Mouse (Mus musculus) hindbrain, embryonic 14.5 days (tissue): ENCODE results near the gene Cdc42ep3. TPM values are rescaled to one million over a fixed set of nuclear protein-coding genes. Genes with fewer than 3 reads are reported as not detected.

ENCODE experiments used
- ATAC-seq: fragments of 200-750 bp; cut with Nextera tagmentation; 2 replicates; pipeline ENCODE4 v1.8.0; 2017; ENCODE audit warnings: moderate number of reproducible peaks, mild to moderate bottlenecking, moderate TSS enrichment, moderate library complexity; ENCODE audit not compliant: low FRiP score
- DNase-seq: peaks from one replicate; pipeline ENCODE4 v3.0.0-alpha.2; 2015; ENCODE audit warnings: low spot score
- H3K27ac ChIP-seq: fragments of 300-500 bp; sonication (generic); 2 replicates; pipeline ENCODE4 v1.5.1; 2014; ENCODE audit warnings: mild to moderate bottlenecking, moderate library complexity
- H3K27me3 ChIP-seq: fragments of 300-500 bp; sonication (generic); 2 replicates; pipeline ENCODE4 v1.6.1; 2014; ENCODE audit warnings: mild to moderate bottlenecking, low read length, mixed read lengths; ENCODE audit not compliant: control insufficient read depth, insufficient read depth
- H3K36me3 ChIP-seq: fragments of 300-500 bp; sonication (generic); replicated peaks from 2 replicates; pipeline ENCODE4 v1.6.1; 2014; ENCODE audit not compliant: control insufficient read depth, insufficient read depth
- H3K4me1 ChIP-seq: fragments of 300-500 bp; sonication (generic); replicated peaks from 2 replicates; pipeline ENCODE4 v1.6.1; 2014; ENCODE audit warnings: antibody characterized with exemption, low read length, mixed read lengths; ENCODE audit not compliant: control insufficient read depth, insufficient read depth
- H3K4me2 ChIP-seq: fragments of 300-500 bp; sonication (generic); replicated peaks from 2 replicates; pipeline ENCODE4 v1.6.1; 2014; ENCODE audit warnings: mild to moderate bottlenecking, moderate library complexity
- H3K4me3 ChIP-seq: fragments of 300-500 bp; sonication (generic); replicated peaks from 2 replicates; pipeline ENCODE4 v1.5.1; 2014; ENCODE audit warnings: mild to moderate bottlenecking, low read length
- H3K9ac ChIP-seq: fragments of 300-500 bp; sonication (generic); 2 replicates; pipeline ENCODE4 v1.6.1; 2014
- H3K9me3 ChIP-seq: fragments of 300-500 bp; sonication (generic); 2 replicates; pipeline ENCODE4 v1.6.1; 2016; ENCODE audit warnings: low read length; ENCODE audit not compliant: control insufficient read depth
- WGBS: fragments of 180-500 bp; shearing (Covaris S2); extraction: QIAGEN DNeasy Blood & Tissue Kit; methylation state at CpG from one replicate; pipeline ENCODE4 v1.1.7; 2014; 5-methylcytosine and 5-hydroxymethylcytosine counted together
- polyA plus RNA-seq: library from polyadenylated mRNA; unstranded; fragments of >200 nt; fragmentation: Nextera tagmentation; extraction: Ambion mirVana; gene quantifications from 2 replicates; pipeline ENCODE4 v1.2.1, GENCODE M21; 2014

Gene Cdc42ep3
- polyA plus RNA-seq, 1 experiment from 2014 or later, result 50.5 TPM

DNA sequence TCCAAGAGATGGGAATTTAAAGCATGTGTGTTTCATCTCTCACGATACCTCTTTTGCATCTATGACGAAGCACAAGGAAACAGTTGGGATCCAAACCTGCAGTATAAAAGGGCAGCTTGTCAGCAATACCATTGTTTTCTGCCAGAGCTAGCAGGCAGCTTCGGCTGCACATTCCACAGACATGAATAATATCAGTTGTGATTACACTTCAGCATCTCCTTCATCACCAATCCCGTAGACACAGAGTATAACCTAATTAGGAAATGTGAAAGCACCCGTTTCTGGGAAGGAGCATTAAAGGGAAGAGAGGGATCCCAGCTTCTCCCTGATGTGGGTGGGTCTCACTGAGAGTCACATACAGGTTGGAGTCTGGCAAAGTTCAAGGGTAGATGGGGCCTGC, 18.1 kb upstream of the Cdc42ep3 start:
- 81% methylated on average over 5 of the region's 5 CpGs for WGBS
- Histone ChIP-seq H3K4me3 (no peak overlapping the region), H3K9ac (no peak overlapping the region), H3K27me3 (no peaks in the 10 kb centered on the region), H3K27ac (no peak overlapping the region), H3K36me3 (no peaks in the 10 kb centered on the region), H3K9me3 (no peaks in the 10 kb centered on the region), H3K4me1 (no peaks in the 10 kb centered on the region), H3K4me2 (no peak overlapping the region)
- ATAC-seq (no peak), DNase-seq (no peak)

DNA sequence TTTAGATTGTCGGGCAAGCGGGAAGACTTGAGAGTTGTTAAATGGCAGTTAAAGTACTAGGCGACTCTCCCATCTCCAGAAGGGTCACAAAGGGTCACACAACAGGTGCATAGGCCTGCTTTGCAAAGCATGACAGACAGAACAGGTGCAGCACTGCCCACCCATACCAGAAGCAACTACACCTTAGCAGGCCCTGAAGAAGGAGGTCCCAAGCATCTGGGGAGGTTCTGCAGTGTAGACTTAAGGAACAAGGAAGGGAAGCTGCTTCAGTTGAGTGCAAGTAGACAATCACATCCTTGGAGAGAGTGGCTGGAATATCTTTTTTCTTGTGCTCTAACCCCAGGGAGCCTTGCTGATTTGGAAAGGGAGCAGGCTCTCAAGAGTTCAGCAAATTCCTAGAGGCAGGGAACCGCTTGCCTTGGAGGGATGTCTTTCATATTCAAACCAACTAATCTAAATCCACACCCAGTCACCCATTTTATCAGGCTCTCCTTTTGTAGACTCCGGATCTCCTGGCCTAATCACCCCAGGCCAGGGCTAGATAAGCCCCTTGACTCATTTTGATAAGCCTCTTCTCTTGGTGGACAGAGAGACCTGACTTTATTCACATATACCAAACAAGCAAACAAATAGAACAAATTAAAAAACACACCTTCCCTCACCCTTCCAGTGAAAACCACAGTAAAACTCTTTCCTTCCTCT, 10.0 kb upstream of the Cdc42ep3 start:
- H3K36me3 ChIP-seq, result no peaks in the 10 kb centered on the region
- DNase-seq (no peak), ATAC-seq (no peak)
- no peak overlapping the region for H3K4me3 ChIP-seq
- H3K9me3 ChIP-seq, result no peaks in the 10 kb centered on the region
- H3K9ac ChIP-seq, result no peak overlapping the region
- H3K27ac ChIP-seq, result no peak overlapping the region
- 44% methylated on average over 5 of the region's 5 CpGs for WGBS
- no peaks in the 10 kb centered on the region for H3K27me3 ChIP-seq
- H3K4me1 ChIP-seq, result no peaks in the 10 kb centered on the region
- H3K4me2 ChIP-seq, result no peak overlapping the region

DNA sequence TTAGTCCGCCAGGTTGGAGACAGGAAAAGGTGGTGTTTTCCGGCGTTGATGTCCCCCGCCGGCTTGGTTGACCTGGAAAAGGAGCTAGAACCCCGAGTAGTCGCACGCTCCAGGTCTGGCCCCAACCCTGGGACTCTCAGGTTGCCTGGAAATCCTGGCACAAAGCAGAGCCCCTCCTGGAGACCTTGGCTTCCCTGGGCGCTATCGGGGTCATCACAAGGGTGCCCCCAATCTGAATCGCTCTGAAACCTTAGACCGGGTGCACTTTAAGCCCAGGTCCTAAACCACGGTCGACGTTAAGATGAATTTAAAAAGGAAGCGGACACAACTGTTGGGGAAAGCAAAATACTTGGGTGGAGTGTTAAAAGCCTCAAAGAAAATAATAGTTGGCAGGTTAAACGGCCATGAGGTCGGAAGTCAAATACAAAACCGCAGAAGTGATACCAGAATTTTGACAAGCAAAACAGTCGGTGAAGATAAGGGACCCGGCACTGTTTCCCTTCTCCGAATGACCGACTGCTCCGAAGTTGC, 1.2 kb upstream of the Cdc42ep3 start:
- Histone ChIP-seq H3K4me1 (peaks cover 17% of the 10 kb centered on the region), H3K9me3 (no peaks in the 10 kb centered on the region), H3K9ac (peak overlapping the region; percentile 93), H3K4me2 (peak overlapping the region; percentile 78), H3K4me3 (peak overlapping the region; percentile 90), H3K27me3 (no peaks in the 10 kb centered on the region), H3K27ac (peak overlapping the region; percentile 94), H3K36me3 (no peaks in the 10 kb centered on the region)
- DNase-seq (peak; percentile 35), ATAC-seq (peak; percentile 45)
- WGBS, result 11% methylated on average over 24 of the region's 24 CpGs

DNA sequence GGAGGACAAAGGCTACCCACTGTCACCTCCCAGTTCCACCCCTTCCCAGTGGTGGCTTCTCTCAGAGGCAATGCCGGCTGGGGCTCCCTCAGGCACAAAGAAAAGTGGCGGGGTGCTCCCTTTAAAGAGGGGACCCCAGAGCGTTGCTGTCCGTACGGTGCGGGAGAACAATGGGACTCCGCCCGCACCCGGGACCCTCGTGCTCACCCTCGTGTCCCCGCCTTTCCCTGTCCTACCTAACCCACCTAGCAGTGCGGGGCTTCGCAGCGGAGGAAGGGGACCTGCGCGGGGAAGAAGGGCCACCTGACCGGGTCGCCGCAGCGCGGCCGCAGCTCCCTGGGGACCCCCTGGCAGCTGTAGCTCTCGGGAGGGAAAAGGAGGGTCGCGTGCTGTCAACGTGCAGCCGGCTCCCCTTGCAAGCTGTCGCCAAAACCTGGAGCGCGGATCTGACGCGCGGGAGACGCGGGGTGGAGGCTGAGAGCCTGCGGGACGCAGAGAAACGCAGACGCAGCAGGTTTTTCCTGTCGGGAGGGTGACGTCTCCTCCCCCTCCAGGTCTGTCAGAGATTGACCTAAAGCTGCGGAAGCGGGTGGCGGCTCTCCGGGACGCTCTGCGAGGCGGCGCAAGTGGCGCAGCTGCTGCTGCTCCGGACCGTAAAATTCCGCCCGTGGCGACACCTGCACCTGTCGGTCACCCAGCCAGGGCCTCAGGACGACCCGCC, 540 bp upstream of the Cdc42ep3 start:
- no peaks in the 10 kb centered on the region for H3K27me3 ChIP-seq
- no peaks in the 10 kb centered on the region for H3K9me3 ChIP-seq
- no peaks in the 10 kb centered on the region for H3K36me3 ChIP-seq
- peak overlapping the region; percentile 78 for H3K4me2 ChIP-seq
- ATAC-seq, result peak; percentile 83
- DNase-seq, result peak; percentile 82
- peak overlapping the region; percentile 94 for H3K27ac ChIP-seq
- H3K4me1 ChIP-seq, result peaks cover 17% of the 10 kb centered on the region
- H3K9ac ChIP-seq, result peak overlapping the region; percentile 93
- peak overlapping the region; percentile 90 for H3K4me3 ChIP-seq
- WGBS, result under 1% methylated on average over 59 of the region's 59 CpGs

DNA sequence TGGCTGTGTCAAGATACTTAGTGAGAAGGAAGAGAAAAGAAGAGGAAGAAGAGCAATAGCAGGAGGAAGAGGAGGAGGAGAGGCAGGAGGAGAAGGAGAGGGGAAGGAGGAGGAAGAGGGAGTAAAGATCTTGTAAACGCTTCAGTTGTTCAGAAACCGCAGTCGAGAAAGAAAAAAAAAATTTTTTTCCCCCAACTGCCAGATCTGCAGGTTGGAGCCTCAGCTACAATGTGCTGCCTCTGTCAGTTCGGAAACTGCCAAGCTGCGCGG, 782 bp downstream of the Cdc42ep3 start:
- Histone ChIP-seq H3K36me3 (peaks cover 1% of the 10 kb centered on the region; the same call in 1 of the 2 replicates), H3K4me1 (peaks cover 17% of the 10 kb centered on the region), H3K9me3 (no peaks in the 10 kb centered on the region), H3K9ac (peak overlapping the region; percentile 93), H3K27me3 (no peaks in the 10 kb centered on the region), H3K27ac (peak overlapping the region; percentile 94), H3K4me3 (peak overlapping the region; percentile 90), H3K4me2 (peak overlapping the region; percentile 78)
- WGBS, result 0% methylated on average over 6 of the region's 6 CpGs
- ATAC-seq, result no peak
- no peak for DNase-seq

DNA sequence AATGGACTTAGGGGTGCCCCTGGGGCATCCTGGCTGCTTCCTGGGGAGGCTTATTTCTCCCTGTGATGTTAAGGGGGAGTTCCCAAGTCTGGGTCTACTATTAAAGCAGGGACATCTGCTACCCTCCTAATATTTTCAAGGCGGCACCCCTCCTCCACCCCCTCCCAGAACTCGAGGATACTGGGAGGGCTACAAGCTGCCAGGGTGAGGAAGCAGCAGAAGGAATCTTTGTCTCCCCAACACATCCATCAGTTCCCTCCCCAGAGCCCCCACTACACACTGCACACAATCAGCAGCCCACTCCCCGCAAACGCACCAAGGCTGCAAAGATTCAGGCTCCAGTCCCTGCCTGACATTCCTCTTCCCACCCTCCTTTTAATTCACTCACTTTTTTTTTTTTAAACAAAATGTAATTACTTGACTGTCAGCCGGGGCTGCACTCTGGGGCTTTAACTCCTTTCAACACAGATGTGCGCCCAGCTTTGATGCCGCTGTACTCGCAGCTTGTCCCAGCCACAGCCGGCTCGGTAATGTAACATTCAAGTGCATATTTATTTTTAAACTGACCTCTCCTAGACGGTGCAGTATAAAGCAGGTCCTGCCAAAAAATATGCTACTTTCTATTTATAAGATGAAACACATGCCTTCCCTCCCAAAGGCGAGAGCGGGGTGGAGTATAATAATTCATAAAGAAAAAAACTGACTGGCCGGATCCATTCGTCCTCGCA, 1.3 kb downstream of the Cdc42ep3 start:
- peak; percentile 48 for DNase-seq
- WGBS, result 2% methylated on average over 16 of the region's 16 CpGs
- Histone ChIP-seq H3K4me3 (peak overlapping the region; percentile 90), H3K27ac (peak overlapping the region; percentile 94), H3K4me1 (peaks cover 17% of the 10 kb centered on the region), H3K27me3 (no peaks in the 10 kb centered on the region), H3K9ac (peak overlapping the region; percentile 93), H3K4me2 (peak overlapping the region; percentile 78), H3K9me3 (no peaks in the 10 kb centered on the region), H3K36me3 (peaks cover 6% of the 10 kb centered on the region; the same call in 1 of the 2 replicates)
- no peak for ATAC-seq

DNA sequence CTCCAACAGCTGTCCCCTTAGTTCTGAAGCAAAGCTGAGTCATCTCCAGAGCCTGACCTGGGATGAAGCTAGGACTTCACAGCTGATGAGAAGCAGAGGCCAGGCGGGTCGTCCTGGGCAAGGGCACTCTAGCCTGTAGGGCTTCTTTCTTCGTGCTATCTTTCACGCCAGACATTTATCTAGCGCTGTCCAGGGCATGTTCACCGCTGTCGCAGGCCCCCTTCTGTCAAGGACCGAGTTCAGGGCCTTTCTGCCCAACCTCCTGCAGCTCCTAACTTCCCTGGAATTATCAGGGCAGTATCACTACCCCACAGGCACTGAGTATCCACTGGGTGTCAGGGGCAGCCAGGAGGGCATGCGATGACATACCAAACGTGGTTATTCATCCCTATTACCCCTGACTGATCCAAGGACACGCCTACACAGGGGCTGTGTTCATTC, 4.1 kb downstream of the Cdc42ep3 start:
- ATAC-seq (no peak), DNase-seq (no peak)
- H3K9me3 ChIP-seq, result no peaks in the 10 kb centered on the region
- peaks cover 17% of the 10 kb centered on the region for H3K4me1 ChIP-seq
- 0 out of 2 replicates have a peak overlapping the region, but pooled peaks have one; percentile 5 for H3K4me2 ChIP-seq
- H3K36me3 ChIP-seq, result peaks cover 7% of the 10 kb centered on the region; the same call in 1 of the 2 replicates
- no peak overlapping the region for H3K9ac ChIP-seq
- no peaks in the 10 kb centered on the region for H3K27me3 ChIP-seq
- WGBS, result 78% methylated on average over 11 of the region's 11 CpGs
- no peak overlapping the region for H3K4me3 ChIP-seq
- H3K27ac ChIP-seq, result no peak overlapping the region

DNA sequence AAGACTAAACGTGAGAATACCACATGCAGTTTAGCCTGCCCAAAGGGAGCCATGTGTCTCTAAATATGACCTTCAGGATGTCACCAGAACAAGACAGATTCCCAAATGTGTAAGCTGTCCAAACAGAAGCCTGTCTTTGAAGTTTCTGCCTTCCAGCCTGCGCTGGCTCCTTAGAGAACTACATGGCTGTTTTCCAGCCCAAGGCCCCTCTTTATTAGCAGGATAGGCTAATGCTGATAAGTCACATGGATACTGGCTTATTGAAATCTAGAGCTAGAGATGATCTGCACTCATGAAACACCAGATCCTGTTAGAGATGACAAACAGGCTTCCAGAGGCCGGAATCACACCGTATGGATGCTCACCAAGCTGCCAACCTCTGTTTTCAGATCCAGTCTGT, 5.5 kb downstream of the Cdc42ep3 start:
- DNase-seq (no peak), ATAC-seq (no peak)
- Histone ChIP-seq H3K9me3 (no peaks in the 10 kb centered on the region), H3K9ac (no peak overlapping the region), H3K27me3 (no peaks in the 10 kb centered on the region), H3K4me2 (no peak overlapping the region), H3K4me3 (no peak overlapping the region), H3K27ac (no peak overlapping the region), H3K4me1 (peaks cover 17% of the 10 kb centered on the region), H3K36me3 (peaks cover 7% of the 10 kb centered on the region; the same call in 1 of the 2 replicates)
- WGBS, result 87% methylated on average over 4 of the region's 4 CpGs
